Mouse (Mus musculus): ENCODE data around the gene Usp30. TPM values are rescaled to one million over a fixed set of nuclear protein-coding genes. Genes with fewer than 3 reads are reported as not detected.

Gene Usp30
- polyA plus RNA-seq, 1 experiment from 2014 or later, result 10.1 TPM

- peak overlapping the region; percentile 36 for H3K4me2 ChIP-seq (ENCODE audit: low read depth, low read length)
- H3K36me3 ChIP-seq (ENCODE audit: control insufficient read depth, insufficient read depth, low read length), result no peaks in the 10 kb centered on the region
- H3K9ac ChIP-seq (ENCODE audit: low read depth, low read length), result no peak overlapping the region
- H3K27me3 ChIP-seq (replicated peaks; ENCODE audit: control insufficient read depth, insufficient read depth, low read length), result no peaks in the 10 kb centered on the region
- H3K9me3 ChIP-seq (ENCODE audit: control insufficient read depth, low read length), result no peaks in the 10 kb centered on the region
- peak; percentile 73 for DNase-seq (ENCODE audit: low spot score)
- no peak overlapping the region for H3K27ac ChIP-seq (replicated peaks; ENCODE audit: low read depth, low read length)
- ATAC-seq (ENCODE audit: low read depth), result peak; percentile 26; the same call in 1 of the 2 replicates
- no peak overlapping the region; the same call in 1 of the 2 replicates for H3K4me3 ChIP-seq (ENCODE audit: low read depth, low read length)
- no peaks in the 10 kb centered on the region for H3K4me1 ChIP-seq (ENCODE audit: control insufficient read depth, insufficient read depth, low read length)
- WGBS, result 28% methylated on average over 9 of the region's 9 CpGs
Observed at GRCm38 (mm10) chr5:114052246-114052761, 13.0 kb upstream of the Usp30 start.

DNA sequence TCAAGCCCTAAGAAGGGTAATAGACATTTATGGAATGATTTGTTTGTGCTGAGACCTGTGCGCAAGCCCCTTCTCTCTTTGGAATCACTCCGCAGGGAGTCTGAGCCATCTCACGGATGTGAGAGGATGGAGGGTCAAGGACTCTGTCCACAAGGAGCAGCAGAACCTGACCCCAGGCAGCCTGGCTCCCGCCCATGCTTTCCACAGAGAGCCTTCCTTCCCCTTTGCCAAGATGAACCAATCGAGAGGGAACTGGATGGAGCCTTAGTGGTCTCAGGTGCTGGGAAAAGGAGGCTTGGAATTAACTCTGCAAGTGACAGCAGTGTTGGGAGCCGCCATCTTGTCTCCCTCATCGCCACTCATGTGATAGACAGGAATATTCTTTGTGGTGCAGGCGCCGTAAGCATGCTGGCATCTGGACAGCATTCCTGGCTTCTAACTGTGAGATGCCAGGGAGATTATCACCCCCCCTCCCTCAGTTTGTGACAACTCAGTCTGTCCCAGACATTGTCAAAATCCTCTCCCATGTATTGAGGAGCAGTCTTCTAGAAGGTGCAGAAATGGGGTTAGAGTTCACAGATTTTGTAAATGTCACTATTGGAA, 8.0 kb upstream of the Usp30 start:
- Histone ChIP-seq H3K27ac (replicated peaks; ENCODE audit: low read depth, low read length) (no peak overlapping the region), H3K36me3 (ENCODE audit: control insufficient read depth, insufficient read depth, low read length) (no peaks in the 10 kb centered on the region), H3K4me2 (ENCODE audit: low read depth, low read length) (no peak overlapping the region), H3K9me3 (ENCODE audit: control insufficient read depth, low read length) (no peaks in the 10 kb centered on the region), H3K9ac (ENCODE audit: low read depth, low read length) (no peak overlapping the region), H3K27me3 (replicated peaks; ENCODE audit: control insufficient read depth, insufficient read depth, low read length) (no peaks in the 10 kb centered on the region), H3K4me3 (ENCODE audit: low read depth, low read length) (no peak overlapping the region), H3K4me1 (ENCODE audit: control insufficient read depth, insufficient read depth, low read length) (no peaks in the 10 kb centered on the region)
- no peak for DNase-seq (ENCODE audit: low spot score)
- 72% methylated on average over 9 of the region's 9 CpGs for WGBS
- no peak for ATAC-seq (ENCODE audit: low read depth)

- ATAC-seq (ENCODE audit: low read depth) (no peak), DNase-seq (ENCODE audit: low spot score) (no peak)
- H3K36me3 ChIP-seq (ENCODE audit: control insufficient read depth, insufficient read depth, low read length), result no peaks in the 10 kb centered on the region
- H3K4me3 ChIP-seq (ENCODE audit: low read depth, low read length), result no peak overlapping the region
- no peaks in the 10 kb centered on the region for H3K4me1 ChIP-seq (ENCODE audit: control insufficient read depth, insufficient read depth, low read length)
- H3K9ac ChIP-seq (ENCODE audit: low read depth, low read length), result no peak overlapping the region
- no peak overlapping the region for H3K4me2 ChIP-seq (ENCODE audit: low read depth, low read length)
- WGBS, result 48% methylated on average over 6 of the region's 7 CpGs
- no peaks in the 10 kb centered on the region for H3K9me3 ChIP-seq (ENCODE audit: control insufficient read depth, low read length)
- H3K27ac ChIP-seq (replicated peaks; ENCODE audit: low read depth, low read length), result no peak overlapping the region
- H3K27me3 ChIP-seq (replicated peaks; ENCODE audit: control insufficient read depth, insufficient read depth, low read length), result no peaks in the 10 kb centered on the region
Observed at GRCm38 (mm10) chr5:114061675-114062074, 3.6 kb upstream of the Usp30 start.

DNA sequence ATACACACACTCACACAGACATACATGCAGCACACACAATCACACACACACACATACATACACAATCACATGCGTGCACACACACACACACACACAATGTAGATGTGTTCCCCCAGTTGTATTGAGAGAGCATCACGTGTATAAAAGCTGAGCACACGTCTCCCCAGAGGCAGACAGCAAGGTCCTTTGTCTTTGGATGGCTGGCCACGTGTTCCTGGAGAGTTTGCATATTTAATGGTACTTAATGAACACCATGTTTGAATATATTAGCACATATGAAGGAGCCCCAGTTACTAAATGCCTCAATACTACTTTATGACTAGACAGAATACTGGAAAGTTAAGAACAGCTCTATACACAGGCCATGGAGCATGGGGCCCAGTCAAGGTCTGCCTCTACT, 1.3 kb upstream of the Usp30 start:
- no peaks in the 10 kb centered on the region for H3K36me3 ChIP-seq (ENCODE audit: control insufficient read depth, insufficient read depth, low read length)
- no peaks in the 10 kb centered on the region for H3K9me3 ChIP-seq (ENCODE audit: control insufficient read depth, low read length)
- ATAC-seq (ENCODE audit: low read depth), result no peak
- no peak for DNase-seq (ENCODE audit: low spot score)
- H3K4me2 ChIP-seq (ENCODE audit: low read depth, low read length), result no peak overlapping the region
- H3K4me3 ChIP-seq (ENCODE audit: low read depth, low read length), result no peak overlapping the region
- WGBS, result 68% methylated on average over 4 of the region's 4 CpGs
- H3K9ac ChIP-seq (ENCODE audit: low read depth, low read length), result no peak overlapping the region
- no peak overlapping the region for H3K27ac ChIP-seq (replicated peaks; ENCODE audit: low read depth, low read length)
- no peaks in the 10 kb centered on the region for H3K27me3 ChIP-seq (replicated peaks; ENCODE audit: control insufficient read depth, insufficient read depth, low read length)
- no peaks in the 10 kb centered on the region for H3K4me1 ChIP-seq (ENCODE audit: control insufficient read depth, insufficient read depth, low read length)

DNA sequence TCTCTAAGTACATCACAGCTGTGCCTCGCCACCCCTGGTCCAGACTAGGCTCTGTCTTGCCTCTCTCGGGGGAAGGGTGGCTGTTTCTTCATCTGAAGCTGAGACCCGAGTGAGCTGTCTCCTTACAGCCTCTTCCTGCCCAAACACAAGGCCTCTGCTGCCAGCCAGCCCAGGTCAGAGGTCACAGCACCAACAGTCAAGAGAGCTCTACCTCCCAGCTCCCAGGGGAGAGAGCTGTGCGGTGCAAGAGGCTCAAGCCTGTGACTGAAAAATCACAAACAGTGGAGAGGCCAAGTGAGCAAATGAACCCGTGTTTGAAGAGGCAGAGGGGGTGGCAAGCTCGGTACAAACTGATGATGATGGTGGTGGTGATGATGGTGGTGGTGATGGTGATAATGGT, 1.3 kb downstream of the Usp30 start:
- WGBS, result 29% methylated on average over 6 of the region's 6 CpGs
- H3K27me3 ChIP-seq (replicated peaks; ENCODE audit: control insufficient read depth, insufficient read depth, low read length), result no peaks in the 10 kb centered on the region
- no peak for ATAC-seq (ENCODE audit: low read depth)

DNA sequence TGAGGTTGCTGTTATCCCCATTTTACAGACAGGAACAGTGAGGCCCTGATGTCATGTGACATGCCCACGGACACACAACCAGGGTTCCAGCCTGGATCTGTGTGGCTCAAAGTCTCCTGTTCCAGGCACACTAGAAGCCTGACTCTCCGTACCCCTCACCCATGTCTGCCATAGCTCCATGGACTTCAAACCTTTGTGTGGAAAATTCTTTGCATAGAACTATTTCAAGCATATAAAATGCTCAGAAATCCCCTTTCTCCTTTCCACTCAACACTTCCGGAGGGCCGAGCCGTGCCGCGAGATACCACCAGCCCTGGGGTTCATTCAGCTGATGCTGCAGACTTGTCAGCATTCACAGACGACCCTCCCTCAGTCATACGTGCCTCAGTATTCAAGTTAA, 2.3 kb downstream of the Usp30 start:
- no peaks in the 10 kb centered on the region for H3K4me1 ChIP-seq (ENCODE audit: control insufficient read depth, insufficient read depth, low read length)
- H3K4me3 ChIP-seq (ENCODE audit: low read depth, low read length), result no peak overlapping the region
- H3K27ac ChIP-seq (replicated peaks; ENCODE audit: low read depth, low read length), result no peak overlapping the region
- H3K4me2 ChIP-seq (ENCODE audit: low read depth, low read length), result no peak overlapping the region
- H3K9me3 ChIP-seq (ENCODE audit: control insufficient read depth, low read length), result no peaks in the 10 kb centered on the region
- ATAC-seq (ENCODE audit: low read depth) (no peak), DNase-seq (ENCODE audit: low spot score) (no peak)
- H3K9ac ChIP-seq (ENCODE audit: low read depth, low read length), result no peak overlapping the region
- 71% methylated on average over 9 of the region's 9 CpGs for WGBS
- no peaks in the 10 kb centered on the region for H3K27me3 ChIP-seq (replicated peaks; ENCODE audit: control insufficient read depth, insufficient read depth, low read length)
- H3K36me3 ChIP-seq (ENCODE audit: control insufficient read depth, insufficient read depth, low read length), result no peaks in the 10 kb centered on the region

More for the DNA sequence above, 1.3 kb downstream of the Usp30 start:
- no peak for DNase-seq (ENCODE audit: low spot score)
- H3K36me3 ChIP-seq (ENCODE audit: control insufficient read depth, insufficient read depth, low read length), result no peaks in the 10 kb centered on the region
- H3K4me3 ChIP-seq (ENCODE audit: low read depth, low read length), result no peak overlapping the region
- H3K9me3 ChIP-seq (ENCODE audit: control insufficient read depth, low read length), result no peaks in the 10 kb centered on the region
- H3K27ac ChIP-seq (replicated peaks; ENCODE audit: low read depth, low read length), result no peak overlapping the region
- H3K4me1 ChIP-seq (ENCODE audit: control insufficient read depth, insufficient read depth, low read length), result no peaks in the 10 kb centered on the region
- H3K9ac ChIP-seq (ENCODE audit: low read depth, low read length), result no peak overlapping the region
- H3K4me2 ChIP-seq (ENCODE audit: low read depth, low read length), result no peak overlapping the region

DNA sequence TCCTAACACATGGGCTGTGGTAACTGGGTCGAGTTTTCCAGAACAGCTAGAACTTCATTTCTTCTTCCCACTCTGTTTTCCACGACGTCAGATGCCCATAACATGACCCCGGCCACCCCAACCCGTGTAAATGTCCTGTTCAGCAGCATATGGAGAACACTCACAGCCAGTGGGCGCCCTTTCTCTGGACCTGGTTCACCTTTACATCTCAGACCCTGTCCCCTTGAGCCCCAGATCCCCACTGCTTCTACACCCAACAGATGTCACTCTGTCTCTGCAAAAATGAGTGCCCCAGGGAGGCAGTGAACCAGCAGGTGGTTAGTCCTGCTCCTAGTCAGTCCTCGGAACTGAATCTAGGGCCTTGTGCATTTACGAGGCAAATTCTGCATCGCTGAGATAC, 2.7 kb downstream of the Usp30 start:
- Histone ChIP-seq H3K9me3 (ENCODE audit: control insufficient read depth, low read length) (no peaks in the 10 kb centered on the region), H3K36me3 (ENCODE audit: control insufficient read depth, insufficient read depth, low read length) (no peaks in the 10 kb centered on the region), H3K27me3 (replicated peaks; ENCODE audit: control insufficient read depth, insufficient read depth, low read length) (no peaks in the 10 kb centered on the region), H3K4me1 (ENCODE audit: control insufficient read depth, insufficient read depth, low read length) (no peaks in the 10 kb centered on the region), H3K9ac (ENCODE audit: low read depth, low read length) (no peak overlapping the region), H3K27ac (replicated peaks; ENCODE audit: low read depth, low read length) (no peak overlapping the region), H3K4me3 (ENCODE audit: low read depth, low read length) (no peak overlapping the region), H3K4me2 (ENCODE audit: low read depth, low read length) (no peak overlapping the region)
- 69% methylated on average over 9 of the region's 9 CpGs for WGBS
- no peak for DNase-seq (ENCODE audit: low spot score)
- ATAC-seq (ENCODE audit: low read depth), result no peak

DNA sequence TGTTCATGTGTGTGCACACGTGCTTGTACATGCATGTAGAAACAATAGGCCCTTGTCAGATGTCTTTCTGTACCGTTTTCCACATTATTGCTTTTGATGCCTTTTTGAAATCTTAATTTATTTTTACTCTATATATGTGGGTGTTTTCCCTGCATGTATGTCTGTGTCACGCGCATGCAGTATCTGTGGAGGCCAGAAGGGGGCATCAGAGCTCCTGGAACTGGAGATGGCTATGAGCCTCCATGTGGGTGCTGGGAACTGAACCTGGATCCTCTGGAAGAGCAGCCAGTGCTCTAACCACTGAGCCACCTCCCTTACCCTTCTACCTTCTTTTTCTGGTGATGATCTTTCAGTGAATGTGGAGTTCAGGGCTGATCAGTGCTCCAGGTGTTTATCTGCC, 5.6 kb downstream of the Usp30 start:
- no peaks in the 10 kb centered on the region for H3K4me1 ChIP-seq (ENCODE audit: control insufficient read depth, insufficient read depth, low read length)
- 93% methylated on average over 4 of the region's 4 CpGs for WGBS
- H3K27me3 ChIP-seq (replicated peaks; ENCODE audit: control insufficient read depth, insufficient read depth, low read length), result no peaks in the 10 kb centered on the region
- DNase-seq (ENCODE audit: low spot score), result no peak
- H3K4me3 ChIP-seq (ENCODE audit: low read depth, low read length), result no peak overlapping the region
- H3K9ac ChIP-seq (ENCODE audit: low read depth, low read length), result no peak overlapping the region
- no peak for ATAC-seq (ENCODE audit: low read depth)
- H3K36me3 ChIP-seq (ENCODE audit: control insufficient read depth, insufficient read depth, low read length), result no peaks in the 10 kb centered on the region
- H3K27ac ChIP-seq (replicated peaks; ENCODE audit: low read depth, low read length), result no peak overlapping the region
- no peak overlapping the region for H3K4me2 ChIP-seq (ENCODE audit: low read depth, low read length)
- no peaks in the 10 kb centered on the region for H3K9me3 ChIP-seq (ENCODE audit: control insufficient read depth, low read length)

GRCm38 (mm10) chr5:114072262-114072661, 7.0 kb downstream of the Usp30 start:
- Histone ChIP-seq H3K4me2 (ENCODE audit: low read depth, low read length) (no peak overlapping the region), H3K27ac (replicated peaks; ENCODE audit: low read depth, low read length) (no peak overlapping the region), H3K9ac (ENCODE audit: low read depth, low read length) (no peak overlapping the region), H3K9me3 (ENCODE audit: control insufficient read depth, low read length) (no peaks in the 10 kb centered on the region), H3K4me1 (ENCODE audit: control insufficient read depth, insufficient read depth, low read length) (no peaks in the 10 kb centered on the region), H3K4me3 (ENCODE audit: low read depth, low read length) (no peak overlapping the region), H3K27me3 (replicated peaks; ENCODE audit: control insufficient read depth, insufficient read depth, low read length) (no peaks in the 10 kb centered on the region), H3K36me3 (ENCODE audit: control insufficient read depth, insufficient read depth, low read length) (no peaks in the 10 kb centered on the region)
- no peak for ATAC-seq (ENCODE audit: low read depth)
- DNase-seq (ENCODE audit: low spot score), result no peak
- WGBS, result 65% methylated on average over 2 of the region's 2 CpGs
